Mouse (Mus musculus) bone marrow, adult 2 months (tissue): ENCODE results near the gene Acaa1b. TPM values are rescaled to one million over a fixed set of nuclear protein-coding genes. Genes with fewer than 3 reads are reported as not detected.

Source experiments
- H3K27ac ChIP-seq: fragments of 200-500 bp; 2 replicates; pipeline ENCODE4 v1.5.1; 2012; ENCODE audit warnings: low read depth, mild to moderate bottlenecking, control low read depth, inconsistent platforms, low read length; ENCODE audit not compliant: control insufficient read depth, poor library complexity, insufficient read depth
- H3K4me1 ChIP-seq: fragments of 200-500 bp; 2 replicates; pipeline ENCODE4 v1.6.1; 2011; ENCODE audit warnings: low read length; ENCODE audit not compliant: control insufficient read depth, insufficient read depth
- H3K4me3 ChIP-seq: fragments of 200-500 bp; replicated peaks from 2 replicates; pipeline ENCODE3; 2011; ENCODE audit warnings: mild to moderate bottlenecking, low read depth, low read length, control low read depth; ENCODE audit not compliant: control insufficient read depth
- CTCF ChIP-seq: fragments of 200-500 bp; IDR thresholded peaks from 2 replicates; pipeline ENCODE4 v1.5.1; 2011; ENCODE audit warnings: low read length, control low read depth; ENCODE audit not compliant: control insufficient read depth, insufficient read depth
- POLR2A ChIP-seq: fragments of 200-500 bp; IDR thresholded peaks from 2 replicates; pipeline ENCODE4 v1.6.1; 2011; ENCODE audit warnings: low read depth, mild to moderate bottlenecking, control low read depth, low read length, borderline replicate concordance; ENCODE audit not compliant: control insufficient read depth
- WGBS: fragments of 180-500 bp; shearing (Covaris S2); methylation state at CpG from one replicate; pipeline ENCODE4 v1.1.7; 2018; 5-methylcytosine and 5-hydroxymethylcytosine counted together
- polyA plus RNA-seq: library from polyadenylated mRNA; stranded (reverse); fragments of >200 nt; gene quantifications from 2 replicates; pipeline ENCODE4 v1.2.4, GENCODE M21; 2011; ENCODE audit warnings: low replicate concordance; ENCODE audit not compliant: missing spikeins, insufficient read depth, insufficient read length

Gene Acaa1b
- polyA plus RNA-seq, 1 experiment, result 2.3 TPM

DNA sequence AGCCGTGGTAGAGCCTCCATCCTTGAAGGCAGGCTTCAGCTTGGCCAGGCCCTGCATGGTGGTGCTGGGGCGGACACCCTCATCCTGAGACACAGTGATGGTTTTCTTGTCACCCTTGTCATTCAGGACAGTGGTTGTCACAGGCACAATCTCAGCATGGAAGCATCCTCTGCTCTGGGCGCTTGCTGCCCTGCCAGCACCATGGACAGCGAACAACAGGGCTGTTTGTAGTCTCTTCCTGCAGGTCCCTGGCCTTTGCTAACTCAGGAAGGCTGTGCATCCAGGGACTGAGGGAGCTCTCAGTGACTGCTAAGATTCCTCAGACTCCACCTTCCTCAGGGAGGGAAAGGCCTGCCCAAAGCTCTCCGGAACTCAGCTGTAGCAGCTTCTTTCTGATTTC is 7.3 kb downstream of the Acaa1b start:
- no peak overlapping the region for H3K4me3 ChIP-seq
- H3K27ac ChIP-seq, result no peak overlapping the region
- no peaks in the 10 kb centered on the region for H3K4me1 ChIP-seq
- TF ChIP-seq POLR2A (no peak), CTCF (no peak)
- 30% methylated on average over 5 of the region's 5 CpGs for WGBS

DNA sequence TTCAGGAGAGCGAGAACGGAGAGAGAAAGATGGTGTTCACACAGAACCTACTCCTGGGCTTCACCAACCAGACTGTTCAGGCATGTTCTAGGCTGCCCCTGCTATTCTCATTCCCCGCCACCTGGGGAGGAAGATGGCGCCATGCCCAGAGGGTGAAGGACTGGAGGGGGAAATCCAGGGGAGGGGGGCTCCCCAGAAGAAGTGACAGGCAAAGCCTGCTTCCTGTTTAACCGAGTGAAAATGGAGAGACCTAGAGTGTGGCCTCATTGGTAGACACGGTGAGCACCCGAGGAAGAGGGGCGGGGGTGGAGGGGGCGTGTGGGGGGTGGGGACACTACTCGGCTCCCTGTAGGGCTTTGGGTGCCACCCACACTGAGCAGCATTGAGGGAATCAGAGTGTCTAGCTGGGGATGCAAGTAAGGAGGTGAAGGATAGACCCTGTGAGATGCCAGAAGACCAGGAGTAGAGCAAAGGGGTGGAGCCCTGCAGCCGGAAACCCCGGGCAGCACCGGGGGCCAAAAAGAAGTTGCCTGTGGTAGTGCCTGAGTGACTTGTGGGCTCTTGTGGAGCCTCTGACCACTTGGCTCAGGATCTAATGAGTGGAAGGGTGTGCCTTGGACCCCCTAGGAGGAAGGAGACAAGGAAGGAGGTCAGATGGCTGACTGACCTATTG is 10.7 kb downstream of the Acaa1b start:
- Histone ChIP-seq H3K27ac (no peak overlapping the region), H3K4me1 (no peaks in the 10 kb centered on the region), H3K4me3 (no peak overlapping the region)
- WGBS, result 32% methylated on average over 13 of the region's 13 CpGs
- TF ChIP-seq CTCF, result no peak
- TF ChIP-seq POLR2A, result no peak

DNA sequence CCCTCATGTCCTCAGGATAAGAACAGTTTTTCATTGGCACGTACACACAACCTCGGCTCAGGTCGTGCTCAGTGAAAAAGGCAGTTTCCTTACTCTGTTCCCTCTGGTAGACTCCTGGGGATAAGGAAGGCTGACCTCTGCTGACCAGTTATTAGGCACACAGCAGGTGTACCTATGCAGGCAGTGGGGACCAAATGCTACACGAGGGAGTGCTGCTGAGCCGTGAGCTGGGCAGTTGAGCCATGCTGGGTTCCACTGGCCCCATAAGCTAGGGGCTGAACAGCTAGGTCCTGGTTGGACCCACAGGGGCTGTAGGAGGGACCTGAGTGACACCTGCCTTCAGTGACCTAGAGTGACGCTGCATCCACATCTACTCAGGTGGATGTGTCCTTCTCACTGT is 11.3 kb downstream of the Acaa1b start:
- no peak overlapping the region for H3K4me3 ChIP-seq
- no peak overlapping the region for H3K27ac ChIP-seq
- TF ChIP-seq POLR2A (no peak), CTCF (no peak)
- no peaks in the 10 kb centered on the region for H3K4me1 ChIP-seq
- WGBS, result 74% methylated on average over 6 of the region's 6 CpGs

DNA sequence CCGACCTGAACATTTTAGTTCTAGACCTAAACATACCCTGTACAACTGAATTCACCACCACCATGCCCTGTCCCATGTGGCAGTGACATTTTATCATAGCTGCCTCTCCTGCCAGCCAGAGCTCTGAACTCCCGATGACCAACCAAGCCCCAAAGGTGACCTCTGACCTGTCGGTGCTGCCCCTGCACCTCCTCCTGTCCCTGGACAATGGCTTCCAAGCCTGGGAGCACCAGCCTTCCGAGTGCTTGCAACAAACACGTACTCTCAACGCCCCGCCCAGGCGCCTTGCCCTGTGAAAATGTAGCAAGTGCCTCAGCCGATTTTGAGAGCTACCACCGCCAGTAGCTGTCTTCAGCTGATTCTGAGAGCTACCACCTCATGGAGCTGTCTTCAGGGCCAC is 11.8 kb downstream of the Acaa1b start:
- Histone ChIP-seq H3K27ac (no peak overlapping the region), H3K4me3 (no peak overlapping the region), H3K4me1 (no peaks in the 10 kb centered on the region)
- 69% methylated on average over 10 of the region's 10 CpGs for WGBS
- TF ChIP-seq POLR2A (no peak), CTCF (no peak)

- no peaks in the 10 kb centered on the region for H3K4me1 ChIP-seq
- no peak overlapping the region for H3K4me3 ChIP-seq
- TF ChIP-seq POLR2A, result no peak
- no peak for TF ChIP-seq CTCF
- 75% methylated on average over 8 of the region's 8 CpGs for WGBS
- no peak overlapping the region for H3K27ac ChIP-seq
Measured at GRCm38 (mm10) chr9:119144696-119145095, 12.2 kb downstream of the Acaa1b start.

GRCm38 (mm10) chr9:119143372-119143771 is 13.5 kb downstream of the Acaa1b start:
- WGBS, result 76% methylated on average over 9 of the region's 9 CpGs
- no peaks in the 10 kb centered on the region for H3K4me1 ChIP-seq
- H3K4me3 ChIP-seq, result no peak overlapping the region
- no peak for TF ChIP-seq CTCF
- TF ChIP-seq POLR2A, result no peak
- H3K27ac ChIP-seq, result no peak overlapping the region

DNA sequence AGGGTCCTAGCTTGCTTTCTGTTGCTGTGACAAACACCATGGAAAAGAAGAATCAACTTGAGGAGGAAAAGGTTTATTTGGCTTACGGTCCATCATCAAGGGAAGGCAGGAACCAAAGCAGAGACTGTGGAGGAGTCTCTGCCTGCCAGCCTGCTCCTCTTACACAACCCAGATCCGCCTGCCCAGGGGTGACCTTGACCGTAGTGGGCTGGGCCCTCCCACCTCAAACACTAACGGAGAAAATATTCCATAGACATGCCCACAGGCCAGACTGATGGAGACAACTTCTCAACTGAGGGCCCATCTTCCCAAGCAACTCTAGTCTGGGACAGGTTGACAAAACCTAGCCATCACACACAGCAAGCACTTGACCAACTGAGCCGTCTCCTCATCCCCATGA is 14.8 kb downstream of the Acaa1b start:
- no peaks in the 10 kb centered on the region for H3K4me1 ChIP-seq
- TF ChIP-seq POLR2A (no peak), CTCF (no peak)

DNA sequence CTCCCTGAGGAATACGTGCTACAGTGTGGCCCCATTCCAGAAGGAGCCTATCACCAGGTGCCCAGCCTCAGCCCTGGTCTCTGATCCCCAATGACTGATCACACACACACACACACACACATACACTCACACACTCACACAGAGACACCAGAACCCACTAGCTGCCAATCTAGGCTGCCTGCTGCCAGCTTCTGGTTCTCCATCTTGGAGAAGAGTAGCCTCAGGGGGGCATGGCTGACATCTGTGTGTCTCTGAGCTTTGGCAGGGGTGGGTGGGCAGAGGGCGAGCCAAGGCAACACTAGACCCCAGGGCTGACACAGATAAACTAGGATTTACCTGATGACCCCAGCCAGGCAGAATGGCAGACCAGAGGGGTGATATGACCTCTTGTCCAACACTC is 18.1 kb downstream of the Acaa1b start:
- no peak for TF ChIP-seq CTCF
- no peak for TF ChIP-seq POLR2A
- Histone ChIP-seq H3K27ac (no peak overlapping the region), H3K4me1 (no peaks in the 10 kb centered on the region), H3K4me3 (no peak overlapping the region)
- WGBS, result 77% methylated on average over 2 of the region's 2 CpGs

More for the DNA sequence above, 14.8 kb downstream of the Acaa1b start:
- H3K4me3 ChIP-seq, result no peak overlapping the region
- 83% methylated on average over 5 of the region's 5 CpGs for WGBS
- H3K27ac ChIP-seq, result no peak overlapping the region

DNA sequence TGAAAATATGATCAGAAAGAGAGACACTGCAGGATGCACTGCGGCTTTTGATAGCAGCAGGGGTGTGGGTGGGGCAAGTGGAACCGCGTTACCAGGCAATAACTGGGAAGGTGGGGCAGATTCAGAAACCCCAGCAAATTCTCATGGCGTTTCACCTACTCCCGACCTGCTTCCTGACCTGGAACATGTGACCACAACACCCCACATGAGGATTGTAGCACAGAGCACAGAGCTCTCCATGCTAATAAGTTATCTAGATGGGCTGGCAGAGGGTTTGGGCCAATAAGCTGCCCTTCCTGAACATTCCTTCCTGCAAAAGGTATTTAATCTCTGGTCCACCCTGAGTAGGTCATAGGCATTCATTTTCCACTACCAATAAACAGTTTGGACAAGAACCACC is 26.2 kb downstream of the Acaa1b start:
- no peaks in the 10 kb centered on the region for H3K4me1 ChIP-seq
- no peak overlapping the region for H3K4me3 ChIP-seq
- H3K27ac ChIP-seq, result no peak overlapping the region
- no peak for TF ChIP-seq POLR2A
- TF ChIP-seq CTCF, result no peak
- 33% methylated on average over 5 of the region's 5 CpGs for WGBS
